Mouse (Mus musculus): ENCODE measurements around the gene Tmem131. TPM values are rescaled to one million over a fixed set of nuclear protein-coding genes. Genes with fewer than 3 reads are reported as not detected.
"Not testable (repeated sequence)": the region's sequence is repeated elsewhere in the genome, so short reads cannot be mapped to it uniquely, and the experiment has no call there.

The Tmem131 gene
- polyA plus RNA-seq, 1 experiment = 46.6 TPM

- no peak overlapping the region for H3K4me3 ChIP-seq (replicated peaks; ENCODE audit: control insufficient read depth, low read depth, low read length)
- H3K27ac ChIP-seq (ENCODE audit: control insufficient read depth, insufficient read depth, low read depth, low read length, poor library complexity) = peak overlapping the region; percentile 79; the same call in 1 of the 2 replicates
- WGBS = 9% methylated on average over 1 of the region's 1 CpGs
- H3K4me1 ChIP-seq (ENCODE audit: control insufficient read depth, insufficient read depth, low read length) = peaks cover 19% of the 10 kb centered on the region
- no peak for TF ChIP-seq CTCF (IDR thresholded peaks at IDR 0.05; ENCODE audit: control insufficient read depth, insufficient read depth, low read length)
- no peak for TF ChIP-seq POLR2A (IDR thresholded peaks at IDR 0.05; ENCODE audit: borderline replicate concordance, control insufficient read depth, low read depth, low read length)
These were observed 23.7 kb downstream of the Tmem131 start for GRCm38 (mm10) chr1:36919728-36920127.

- WGBS = 58% methylated on average over 1 of the region's 1 CpGs
- H3K4me3 ChIP-seq (replicated peaks; ENCODE audit: control insufficient read depth, low read depth, low read length) = no peak overlapping the region
- peaks cover 15% of the 10 kb centered on the region for H3K4me1 ChIP-seq (ENCODE audit: control insufficient read depth, insufficient read depth, low read length)
- no peak overlapping the region for H3K27ac ChIP-seq (ENCODE audit: control insufficient read depth, insufficient read depth, low read depth, low read length, poor library complexity)
- TF ChIP-seq POLR2A (IDR thresholded peaks at IDR 0.05; ENCODE audit: borderline replicate concordance, control insufficient read depth, low read depth, low read length) = no peak
- TF ChIP-seq CTCF (IDR thresholded peaks at IDR 0.05; ENCODE audit: control insufficient read depth, insufficient read depth, low read length) = no peak
These were observed 26.0 kb downstream of the Tmem131 start for GRCm38 (mm10) chr1:36917423-36917822.

- Histone ChIP-seq H3K27ac (ENCODE audit: control insufficient read depth, insufficient read depth, low read depth, low read length, poor library complexity) (no peak overlapping the region), H3K4me1 (ENCODE audit: control insufficient read depth, insufficient read depth, low read length) (peaks cover 11% of the 10 kb centered on the region), H3K4me3 (replicated peaks; ENCODE audit: control insufficient read depth, low read depth, low read length) (no peak overlapping the region)
- 73% methylated on average over 5 of the region's 5 CpGs for WGBS
- no peak for TF ChIP-seq CTCF (IDR thresholded peaks at IDR 0.05; ENCODE audit: control insufficient read depth, insufficient read depth, low read length)
- no peak for TF ChIP-seq POLR2A (IDR thresholded peaks at IDR 0.05; ENCODE audit: borderline replicate concordance, control insufficient read depth, low read depth, low read length)
These were observed 28.3 kb downstream of the Tmem131 start for GRCm38 (mm10) chr1:36915200-36915580.

- no peak for TF ChIP-seq POLR2A (IDR thresholded peaks at IDR 0.05; ENCODE audit: borderline replicate concordance, control insufficient read depth, low read depth, low read length)
- H3K27ac ChIP-seq (ENCODE audit: control insufficient read depth, insufficient read depth, low read depth, low read length, poor library complexity) = no peak overlapping the region; the same call in 1 of the 2 replicates
- H3K4me3 ChIP-seq (replicated peaks; ENCODE audit: control insufficient read depth, low read depth, low read length) = no peak overlapping the region
- 20% methylated on average over 7 of the region's 7 CpGs for WGBS
- H3K4me1 ChIP-seq (ENCODE audit: control insufficient read depth, insufficient read depth, low read length) = peaks cover 11% of the 10 kb centered on the region
These were observed 28.8 kb downstream of the Tmem131 start for GRCm38 (mm10) chr1:36914455-36915199.

GRCm38 (mm10) chr1:36913806-36914205, 29.7 kb downstream of the Tmem131 start:
- Histone ChIP-seq H3K4me1 (ENCODE audit: control insufficient read depth, insufficient read depth, low read length) (peaks cover 9% of the 10 kb centered on the region), H3K4me3 (replicated peaks; ENCODE audit: control insufficient read depth, low read depth, low read length) (no peak overlapping the region), H3K27ac (ENCODE audit: control insufficient read depth, insufficient read depth, low read depth, low read length, poor library complexity) (no peak overlapping the region)
- 20% methylated on average over 7 of the region's 7 CpGs for WGBS
- no peak for TF ChIP-seq CTCF (IDR thresholded peaks at IDR 0.05; ENCODE audit: control insufficient read depth, insufficient read depth, low read length)
- TF ChIP-seq POLR2A (IDR thresholded peaks at IDR 0.05; ENCODE audit: borderline replicate concordance, control insufficient read depth, low read depth, low read length) = no peak

GRCm38 (mm10) chr1:36912239-36912638, 31.2 kb downstream of the Tmem131 start:
- peaks cover 4% of the 10 kb centered on the region for H3K4me1 ChIP-seq (ENCODE audit: control insufficient read depth, insufficient read depth, low read length)
- H3K27ac ChIP-seq (ENCODE audit: control insufficient read depth, insufficient read depth, low read depth, low read length, poor library complexity) = no peak overlapping the region
- WGBS = 83% methylated on average over 1 of the region's 1 CpGs
- TF ChIP-seq CTCF (IDR thresholded peaks at IDR 0.05; ENCODE audit: control insufficient read depth, insufficient read depth, low read length) (no peak), POLR2A (IDR thresholded peaks at IDR 0.05; ENCODE audit: borderline replicate concordance, control insufficient read depth, low read depth, low read length) (no peak)
- H3K4me3 ChIP-seq (replicated peaks; ENCODE audit: control insufficient read depth, low read depth, low read length) = no peak overlapping the region

- H3K4me1 ChIP-seq (ENCODE audit: control insufficient read depth, insufficient read depth, low read length) = peaks cover 4% of the 10 kb centered on the region
- 75% methylated on average over 3 of the region's 3 CpGs for WGBS
- H3K4me3 ChIP-seq (replicated peaks; ENCODE audit: control insufficient read depth, low read depth, low read length) = no peak overlapping the region
- H3K27ac ChIP-seq (ENCODE audit: control insufficient read depth, insufficient read depth, low read depth, low read length, poor library complexity) = no peak overlapping the region
- TF ChIP-seq CTCF (IDR thresholded peaks at IDR 0.05; ENCODE audit: control insufficient read depth, insufficient read depth, low read length) = no peak
- no peak for TF ChIP-seq POLR2A (IDR thresholded peaks at IDR 0.05; ENCODE audit: borderline replicate concordance, control insufficient read depth, low read depth, low read length)
These were observed 31.9 kb downstream of the Tmem131 start for GRCm38 (mm10) chr1:36911603-36912002.

GRCm38 (mm10) chr1:36910397-36910796, 33.1 kb downstream of the Tmem131 start:
- WGBS = 87% methylated on average over 5 of the region's 5 CpGs
- Histone ChIP-seq H3K4me1 (ENCODE audit: control insufficient read depth, insufficient read depth, low read length) (peaks cover 3% of the 10 kb centered on the region; the same call in 1 of the 2 replicates), H3K4me3 (replicated peaks; ENCODE audit: control insufficient read depth, low read depth, low read length) (no peak overlapping the region), H3K27ac (ENCODE audit: control insufficient read depth, insufficient read depth, low read depth, low read length, poor library complexity) (no peak overlapping the region)
- no peak for TF ChIP-seq POLR2A (IDR thresholded peaks at IDR 0.05; ENCODE audit: borderline replicate concordance, control insufficient read depth, low read depth, low read length)
- no peak for TF ChIP-seq CTCF (IDR thresholded peaks at IDR 0.05; ENCODE audit: control insufficient read depth, insufficient read depth, low read length)

- not testable (repeated sequence) for H3K4me1 ChIP-seq (ENCODE audit: control insufficient read depth, insufficient read depth, low read length); H3K27ac ChIP-seq (ENCODE audit: control insufficient read depth, insufficient read depth, low read depth, low read length, poor library complexity); H3K4me3 ChIP-seq (replicated peaks; ENCODE audit: control insufficient read depth, low read depth, low read length)
- 78% methylated on average over 7 of the region's 7 CpGs for WGBS
These were observed 33.5 kb downstream of the Tmem131 start for GRCm38 (mm10) chr1:36909965-36910364.
